Mouse (Mus musculus): Measurements from ENCODE around the gene Tenm4. TPM values are rescaled to one million over a fixed set of nuclear protein-coding genes. Genes with fewer than 3 reads are reported as not detected.

The Tenm4 gene
- polyA plus RNA-seq, 1 experiment from 2014 or later: 14.3 TPM

GRCm38 (mm10) chr7:96151961-96152360 is 19.1 kb upstream of the Tenm4 start:
- WGBS: 53% methylated on average over 5 of the region's 5 CpGs
- H3K27me3 ChIP-seq (replicated peaks; ENCODE audit: control insufficient read depth, insufficient read depth, low read length): no peaks in the 10 kb centered on the region
- H3K9ac ChIP-seq (ENCODE audit: low read depth, low read length): no peak overlapping the region
- H3K4me3 ChIP-seq (ENCODE audit: low read length): no peak overlapping the region
- ATAC-seq: no peak
- no peak overlapping the region for H3K27ac ChIP-seq (ENCODE audit: low read length)
- H3K36me3 ChIP-seq (ENCODE audit: control insufficient read depth, insufficient read depth, low read length): no peaks in the 10 kb centered on the region
- H3K4me2 ChIP-seq (ENCODE audit: low read depth, low read length): no peak overlapping the region
- H3K9me3 ChIP-seq (ENCODE audit: control insufficient read depth, low read length): no peaks in the 10 kb centered on the region
- no peaks in the 10 kb centered on the region for H3K4me1 ChIP-seq (ENCODE audit: control insufficient read depth, insufficient read depth, low read length)

- no peak for ATAC-seq
- no peak overlapping the region for H3K9ac ChIP-seq (ENCODE audit: low read depth, low read length)
- WGBS: 17% methylated on average over 4 of the region's 4 CpGs
Observed at GRCm38 (mm10) chr7:96152431-96152830, 18.6 kb upstream of the Tenm4 start.

GRCm38 (mm10) chr7:96152924-96153359 is 18.1 kb upstream of the Tenm4 start:
- Histone ChIP-seq H3K4me1 (ENCODE audit: control insufficient read depth, insufficient read depth, low read length) (no peaks in the 10 kb centered on the region), H3K9ac (ENCODE audit: low read depth, low read length) (peak overlapping the region; percentile 59), H3K36me3 (ENCODE audit: control insufficient read depth, insufficient read depth, low read length) (no peaks in the 10 kb centered on the region), H3K27me3 (replicated peaks; ENCODE audit: control insufficient read depth, insufficient read depth, low read length) (no peaks in the 10 kb centered on the region), H3K4me2 (ENCODE audit: low read depth, low read length) (peak overlapping the region; percentile 59), H3K4me3 (ENCODE audit: low read length) (peak overlapping the region; percentile 51), H3K9me3 (ENCODE audit: control insufficient read depth, low read length) (no peaks in the 10 kb centered on the region), H3K27ac (ENCODE audit: low read length) (no peak overlapping the region)
- ATAC-seq: peak; percentile 98
- 3% methylated on average over 10 of the region's 10 CpGs for WGBS

More at GRCm38 (mm10) chr7:96152431-96152830, 18.6 kb upstream of the Tenm4 start:
- Histone ChIP-seq H3K4me3 (ENCODE audit: low read length) (peak overlapping the region; percentile 51), H3K27ac (ENCODE audit: low read length) (no peak overlapping the region), H3K9me3 (ENCODE audit: control insufficient read depth, low read length) (no peaks in the 10 kb centered on the region), H3K4me1 (ENCODE audit: control insufficient read depth, insufficient read depth, low read length) (no peaks in the 10 kb centered on the region), H3K36me3 (ENCODE audit: control insufficient read depth, insufficient read depth, low read length) (no peaks in the 10 kb centered on the region), H3K4me2 (ENCODE audit: low read depth, low read length) (peak overlapping the region; percentile 59), H3K27me3 (replicated peaks; ENCODE audit: control insufficient read depth, insufficient read depth, low read length) (no peaks in the 10 kb centered on the region)

- WGBS: 69% methylated on average over 3 of the region's 3 CpGs
- H3K9me3 ChIP-seq (ENCODE audit: control insufficient read depth, low read length): no peaks in the 10 kb centered on the region
- no peaks in the 10 kb centered on the region for H3K36me3 ChIP-seq (ENCODE audit: control insufficient read depth, insufficient read depth, low read length)
- H3K27ac ChIP-seq (ENCODE audit: low read length): no peak overlapping the region
- H3K4me1 ChIP-seq (ENCODE audit: control insufficient read depth, insufficient read depth, low read length): no peaks in the 10 kb centered on the region
- H3K4me3 ChIP-seq (ENCODE audit: low read length): no peak overlapping the region
- no peak overlapping the region for H3K4me2 ChIP-seq (ENCODE audit: low read depth, low read length)
- H3K9ac ChIP-seq (ENCODE audit: low read depth, low read length): no peak overlapping the region
- no peak for ATAC-seq
- H3K27me3 ChIP-seq (replicated peaks; ENCODE audit: control insufficient read depth, insufficient read depth, low read length): no peaks in the 10 kb centered on the region
Observed at GRCm38 (mm10) chr7:96154025-96154424, 17.0 kb upstream of the Tenm4 start.

- no peak overlapping the region for H3K4me3 ChIP-seq (ENCODE audit: low read length)
- no peaks in the 10 kb centered on the region for H3K27me3 ChIP-seq (replicated peaks; ENCODE audit: control insufficient read depth, insufficient read depth, low read length)
- ATAC-seq: no peak
- WGBS: 79% methylated on average over 7 of the region's 7 CpGs
- no peaks in the 10 kb centered on the region for H3K36me3 ChIP-seq (ENCODE audit: control insufficient read depth, insufficient read depth, low read length)
- no peaks in the 10 kb centered on the region for H3K4me1 ChIP-seq (ENCODE audit: control insufficient read depth, insufficient read depth, low read length)
- H3K4me2 ChIP-seq (ENCODE audit: low read depth, low read length): no peak overlapping the region
- no peak overlapping the region for H3K9ac ChIP-seq (ENCODE audit: low read depth, low read length)
- H3K9me3 ChIP-seq (ENCODE audit: control insufficient read depth, low read length): no peaks in the 10 kb centered on the region
- no peak overlapping the region for H3K27ac ChIP-seq (ENCODE audit: low read length)
Observed at GRCm38 (mm10) chr7:96156481-96157255, 14.4 kb upstream of the Tenm4 start.

GRCm38 (mm10) chr7:96164141-96164540 is 6.9 kb upstream of the Tenm4 start:
- no peak overlapping the region for H3K9ac ChIP-seq (ENCODE audit: low read depth, low read length)
- H3K36me3 ChIP-seq (ENCODE audit: control insufficient read depth, insufficient read depth, low read length): no peaks in the 10 kb centered on the region
- H3K9me3 ChIP-seq (ENCODE audit: control insufficient read depth, low read length): no peaks in the 10 kb centered on the region
- H3K27ac ChIP-seq (ENCODE audit: low read length): no peak overlapping the region
- H3K27me3 ChIP-seq (replicated peaks; ENCODE audit: control insufficient read depth, insufficient read depth, low read length): no peaks in the 10 kb centered on the region
- no peak overlapping the region for H3K4me2 ChIP-seq (ENCODE audit: low read depth, low read length)
- no peaks in the 10 kb centered on the region for H3K4me1 ChIP-seq (ENCODE audit: control insufficient read depth, insufficient read depth, low read length)
- no peak for ATAC-seq
- H3K4me3 ChIP-seq (ENCODE audit: low read length): no peak overlapping the region

GRCm38 (mm10) chr7:96168921-96169320 is 2.1 kb upstream of the Tenm4 start:
- 37% methylated on average over 3 of the region's 3 CpGs for WGBS
- no peaks in the 10 kb centered on the region for H3K36me3 ChIP-seq (ENCODE audit: control insufficient read depth, insufficient read depth, low read length)
- no peaks in the 10 kb centered on the region for H3K9me3 ChIP-seq (ENCODE audit: control insufficient read depth, low read length)
- H3K27ac ChIP-seq (ENCODE audit: low read length): no peak overlapping the region
- no peak overlapping the region for H3K9ac ChIP-seq (ENCODE audit: low read depth, low read length)
- no peaks in the 10 kb centered on the region for H3K4me1 ChIP-seq (ENCODE audit: control insufficient read depth, insufficient read depth, low read length)
- no peak overlapping the region for H3K4me2 ChIP-seq (ENCODE audit: low read depth, low read length)
- ATAC-seq: no peak
- no peak overlapping the region for H3K4me3 ChIP-seq (ENCODE audit: low read length)
- no peaks in the 10 kb centered on the region for H3K27me3 ChIP-seq (replicated peaks; ENCODE audit: control insufficient read depth, insufficient read depth, low read length)

GRCm38 (mm10) chr7:96171596-96172563 is 834 bp downstream of the Tenm4 start:
- no peaks in the 10 kb centered on the region for H3K4me1 ChIP-seq (ENCODE audit: control insufficient read depth, insufficient read depth, low read length)
- no peak overlapping the region for H3K27ac ChIP-seq (ENCODE audit: low read length)
- H3K27me3 ChIP-seq (replicated peaks; ENCODE audit: control insufficient read depth, insufficient read depth, low read length): no peaks in the 10 kb centered on the region
- no peak overlapping the region for H3K4me2 ChIP-seq (ENCODE audit: low read depth, low read length)
- 44% methylated on average over 11 of the region's 11 CpGs for WGBS
- H3K9me3 ChIP-seq (ENCODE audit: control insufficient read depth, low read length): no peaks in the 10 kb centered on the region
- H3K4me3 ChIP-seq (ENCODE audit: low read length): no peak overlapping the region
- H3K36me3 ChIP-seq (ENCODE audit: control insufficient read depth, insufficient read depth, low read length): no peaks in the 10 kb centered on the region
- no peak overlapping the region for H3K9ac ChIP-seq (ENCODE audit: low read depth, low read length)
- no peak for ATAC-seq

GRCm38 (mm10) chr7:96176781-96177180 is 5.7 kb downstream of the Tenm4 start:
- Histone ChIP-seq H3K9ac (ENCODE audit: low read depth, low read length) (no peak overlapping the region), H3K4me2 (ENCODE audit: low read depth, low read length) (no peak overlapping the region), H3K4me3 (ENCODE audit: low read length) (no peak overlapping the region), H3K4me1 (ENCODE audit: control insufficient read depth, insufficient read depth, low read length) (no peaks in the 10 kb centered on the region), H3K27ac (ENCODE audit: low read length) (no peak overlapping the region), H3K36me3 (ENCODE audit: control insufficient read depth, insufficient read depth, low read length) (no peaks in the 10 kb centered on the region), H3K9me3 (ENCODE audit: control insufficient read depth, low read length) (no peaks in the 10 kb centered on the region), H3K27me3 (replicated peaks; ENCODE audit: control insufficient read depth, insufficient read depth, low read length) (no peaks in the 10 kb centered on the region)
- 80% methylated on average over 8 of the region's 8 CpGs for WGBS
- ATAC-seq: no peak

Data from intestine, embryonic 16.5 days (tissue).